Mouse (Mus musculus): Measurements from ENCODE around the gene Adipoq. TPM values are rescaled to one million over a fixed set of nuclear protein-coding genes. Genes with fewer than 3 reads are reported as not detected.
"Not testable (repeated sequence)": the region's sequence is repeated elsewhere in the genome, so short reads cannot be mapped to it uniquely, and the experiment has no call there.

The Adipoq gene
- 0.29 and 0.38 TPM in 2 replicates for polyA plus RNA-seq (2012; rRNA removed)
- 0.26 TPM in 1 of 2 replicates, not detected in the other for polyA plus RNA-seq (2014; fragmentation: Nextera tagmentation; extraction: Ambion mirVana)

GRCm38 (mm10) chr16:23146280-23146679, at the start of gene Adipoq:
Adipoq (plus strand) TSS chr16:23146536.
- Histone ChIP-seq H3K36me3 (ENCODE audit: control insufficient read depth, insufficient read depth, low read length) (no peaks in the 10 kb centered on the region), H3K27me3 (ENCODE audit: control insufficient read depth, insufficient read depth, low read length) (no peaks in the 10 kb centered on the region), H3K4me2 (replicated peaks; ENCODE audit: low read depth, low read length, severe bottlenecking) (no peak within 1 kb of the TSS), H3K9ac (ENCODE audit: low read depth, low read length, severe bottlenecking) (no peak within 1 kb of the TSS), H3K4me1 (ENCODE audit: control insufficient read depth, insufficient read depth, low read length) (no peaks in the 10 kb centered on the region), H3K9me3 (ENCODE audit: control insufficient read depth, low read length) (no peaks in the 10 kb centered on the region), H3K4me3 (replicated peaks; ENCODE audit: low read length) (no peak within 1 kb of the TSS), H3K27ac (replicated peaks; ENCODE audit: low read depth, low read length) (no peak within 1 kb of the TSS)
- DNase-seq (ENCODE audit: low spot score), result no peak
- ATAC-seq (ENCODE audit: low FRiP score, low read depth), result no peak
- 95% methylated on average over 3 of the region's 3 CpGs for WGBS
- no peak for TF ChIP-seq POLR2A (IDR thresholded peaks at IDR 0.05; ENCODE audit: borderline replicate concordance, extremely low read depth, insufficient read depth, insufficient read length)

GRCm38 (mm10) chr16:23096886-23097285, 49.5 kb upstream of the Adipoq start:
- WGBS, result 80% methylated on average over 1 of the region's 1 CpGs

GRCm38 (mm10) chr16:23097290-23098104, 48.8 kb upstream of the Adipoq start:
- not testable (repeated sequence) for H3K36me3 ChIP-seq (ENCODE audit: control insufficient read depth, insufficient read depth, low read length); H3K4me1 ChIP-seq (ENCODE audit: control insufficient read depth, insufficient read depth, low read length); H3K9me3 ChIP-seq (ENCODE audit: control insufficient read depth, low read length); H3K9ac ChIP-seq (ENCODE audit: low read depth, low read length, severe bottlenecking); DNase-seq (ENCODE audit: low spot score); H3K4me2 ChIP-seq (replicated peaks; ENCODE audit: low read depth, low read length, severe bottlenecking); H3K27me3 ChIP-seq (ENCODE audit: control insufficient read depth, insufficient read depth, low read length); H3K4me3 ChIP-seq (replicated peaks; ENCODE audit: low read length); H3K27ac ChIP-seq (replicated peaks; ENCODE audit: low read depth, low read length); ATAC-seq (ENCODE audit: low FRiP score, low read depth)
- 82% methylated on average over 8 of the region's 8 CpGs for WGBS

More at GRCm38 (mm10) chr16:23096886-23097285, 49.5 kb upstream of the Adipoq start:
- not testable (repeated sequence) for H3K27ac ChIP-seq (replicated peaks; ENCODE audit: low read depth, low read length); DNase-seq (ENCODE audit: low spot score); H3K4me2 ChIP-seq (replicated peaks; ENCODE audit: low read depth, low read length, severe bottlenecking); ATAC-seq (ENCODE audit: low FRiP score, low read depth); H3K27me3 ChIP-seq (ENCODE audit: control insufficient read depth, insufficient read depth, low read length); H3K9ac ChIP-seq (ENCODE audit: low read depth, low read length, severe bottlenecking); H3K4me1 ChIP-seq (ENCODE audit: control insufficient read depth, insufficient read depth, low read length); H3K9me3 ChIP-seq (ENCODE audit: control insufficient read depth, low read length); H3K4me3 ChIP-seq (replicated peaks; ENCODE audit: low read length); H3K36me3 ChIP-seq (ENCODE audit: control insufficient read depth, insufficient read depth, low read length)

- not testable (repeated sequence) for H3K4me2 ChIP-seq (replicated peaks; ENCODE audit: low read depth, low read length, severe bottlenecking); H3K27ac ChIP-seq (replicated peaks; ENCODE audit: low read depth, low read length); ATAC-seq (ENCODE audit: low FRiP score, low read depth); H3K9ac ChIP-seq (ENCODE audit: low read depth, low read length, severe bottlenecking); H3K36me3 ChIP-seq (ENCODE audit: control insufficient read depth, insufficient read depth, low read length); H3K4me1 ChIP-seq (ENCODE audit: control insufficient read depth, insufficient read depth, low read length); DNase-seq (ENCODE audit: low spot score); H3K4me3 ChIP-seq (replicated peaks; ENCODE audit: low read length); H3K9me3 ChIP-seq (ENCODE audit: control insufficient read depth, low read length); H3K27me3 ChIP-seq (ENCODE audit: control insufficient read depth, insufficient read depth, low read length)
- 93% methylated on average over 1 of the region's 1 CpGs for WGBS
Measured at GRCm38 (mm10) chr16:23098105-23098452, 48.3 kb upstream of the Adipoq start.

GRCm38 (mm10) chr16:23099632-23100031, 46.7 kb upstream of the Adipoq start:
- Histone ChIP-seq H3K4me1 (ENCODE audit: control insufficient read depth, insufficient read depth, low read length) (peaks cover 5% of the 10 kb centered on the region; the same call in 1 of the 2 replicates), H3K36me3 (ENCODE audit: control insufficient read depth, insufficient read depth, low read length) (no peaks in the 10 kb centered on the region), H3K9me3 (ENCODE audit: control insufficient read depth, low read length) (no peaks in the 10 kb centered on the region), H3K4me2 (replicated peaks; ENCODE audit: low read depth, low read length, severe bottlenecking) (peak overlapping the region; percentile 63), H3K9ac (ENCODE audit: low read depth, low read length, severe bottlenecking) (peak overlapping the region; percentile 52), H3K27ac (replicated peaks; ENCODE audit: low read depth, low read length) (no peak overlapping the region), H3K4me3 (replicated peaks; ENCODE audit: low read length) (peak overlapping the region; percentile 35), H3K27me3 (ENCODE audit: control insufficient read depth, insufficient read depth, low read length) (no peaks in the 10 kb centered on the region)
- WGBS, result 11% methylated on average over 12 of the region's 12 CpGs
- ATAC-seq (ENCODE audit: low FRiP score, low read depth) (no peak), DNase-seq (ENCODE audit: low spot score) (no peak)
- TF ChIP-seq POLR2A (IDR thresholded peaks at IDR 0.05; ENCODE audit: borderline replicate concordance, extremely low read depth, insufficient read depth, insufficient read length), result no peak

Data from limb, embryonic 14.5 days (tissue).